Mouse (Mus musculus): ENCODE data around the gene Eln.

The Eln gene

GRCm38 (mm10) chr5:134683813-134684212 is 63.3 kb downstream of the Eln start:
- DNase-seq: no peak

GRCm38 (mm10) chr5:134680238-134680637 is 66.9 kb downstream of the Eln start:
- DNase-seq: no peak

GRCm38 (mm10) chr5:134678827-134679546 is 68.1 kb downstream of the Eln start:
- no peak for DNase-seq

GRCm38 (mm10) chr5:134678031-134678430 is 69.1 kb downstream of the Eln start:
- no peak for DNase-seq

- no peak for DNase-seq
These were observed 69.6 kb downstream of the Eln start for GRCm38 (mm10) chr5:134677491-134677890.

- peak; percentile 97 for DNase-seq
These were observed 71.0 kb downstream of the Eln start for GRCm38 (mm10) chr5:134675956-134676759.

- DNase-seq: no peak
These were observed 72.1 kb downstream of the Eln start for GRCm38 (mm10) chr5:134674977-134675376.

- no peak for DNase-seq
These were observed 74.5 kb downstream of the Eln start for GRCm38 (mm10) chr5:134672611-134673010.

- DNase-seq: no peak
These were observed 75.0 kb downstream of the Eln start for GRCm38 (mm10) chr5:134672198-134672516.

GRCm38 (mm10) chr5:134671335-134672197 is 75.6 kb downstream of the Eln start:
- no peak for DNase-seq

- DNase-seq: no peak
These were observed 78.0 kb downstream of the Eln start for GRCm38 (mm10) chr5:134669001-134669708.

- peak; percentile 74 for DNase-seq
These were observed 78.6 kb downstream of the Eln start for GRCm38 (mm10) chr5:134668495-134668894.

GRCm38 (mm10) chr5:134656708-134657107 is 90.4 kb downstream of the Eln start:
- DNase-seq: no peak

Data from retina, postnatal 1 day (tissue).